Comparison of ENCODE assay signal across 17 mouse cellular contexts in genomic region chr1:75253029-75253428, GRCm38 (mm10). TPM values are rescaled to one million over a fixed set of nuclear protein-coding genes. Genes with fewer than 3 reads are reported as not detected.
DNase-seq lines count a peak whose midpoint lies in the region; ATAC-seq and TF ChIP-seq lines count a peak whose summit lies in the region.
"Had no signal": no experiment of that assay in that cellular context is flagged by ENCODE, and none has a peak within 500 bp of the region (broad histone marks: within the 10 kb centered on the region; RNA-seq: fewer than 3 reads in every experiment).

No protein-coding gene starts in this region.

- H3K4me3 ChIP-seq in intestine, postnatal 0 days (ENCODE audit: low read depth, low read length), result no peak overlapping the region
- H3K4me3 ChIP-seq in intestine, embryonic 15.5 days (replicated peaks), result no peak overlapping the region
- H3K4me3 ChIP-seq: heart, embryonic 15.5 days; kidney, embryonic 15.5 days; limb, embryonic 12.5 days; neural tube, embryonic 15.5 days had no signal

- H3K27ac ChIP-seq in intestine, postnatal 0 days (ENCODE audit: low read depth, low read length), result no peak overlapping the region
- H3K27ac ChIP-seq in intestine, embryonic 15.5 days, result no peak overlapping the region
- H3K27ac ChIP-seq: heart, embryonic 15.5 days; hindbrain, embryonic 14.5 days; kidney, embryonic 15.5 days; limb, embryonic 12.5 days; neural tube, embryonic 15.5 days had no signal

- no peaks in the 10 kb centered on the region for H3K36me3 ChIP-seq in intestine, postnatal 0 days (ENCODE audit: control insufficient read depth, insufficient read depth)
- H3K36me3 ChIP-seq in intestine, embryonic 15.5 days, result no peaks in the 10 kb centered on the region
- H3K36me3 ChIP-seq: heart, embryonic 15.5 days; kidney, embryonic 15.5 days; limb, embryonic 12.5 days had no signal

- no peak overlapping the region for H3K4me2 ChIP-seq in intestine, postnatal 0 days (replicated peaks; ENCODE audit: low read depth)
- no peak overlapping the region for H3K4me2 ChIP-seq in intestine, embryonic 15.5 days (replicated peaks)
- H3K4me2 ChIP-seq: heart, embryonic 15.5 days; hindbrain, embryonic 14.5 days; kidney, embryonic 15.5 days; limb, embryonic 12.5 days; neural tube, embryonic 15.5 days had no signal

- DNase-seq in thymus, postnatal 14 days, result peak; percentile 27
- DNase-seq in thymus, postnatal 25 days, result no peak
- DNase-seq in cerebellum, adult 9-11 months, result peak; percentile 65
- DNase-seq in testis, postnatal 10 days (ENCODE audit: low spot score), result peak; percentile 50
- DNase-seq in ovary, postnatal 10 days (ENCODE audit: low spot score), result no peak
- DNase-seq: gastrocnemius, postnatal 14 days; layer of hippocampus, adult 9-11 months; lung, postnatal 36 days had no signal

- no peak for ATAC-seq in intestine, postnatal 0 days
- ATAC-seq in intestine, embryonic 15.5 days, result no peak
- ATAC-seq: forebrain, embryonic 16.5 days; midbrain, embryonic 16.5 days had no signal

- H3K27me3 ChIP-seq in intestine, postnatal 0 days (replicated peaks; ENCODE audit: control insufficient read depth, insufficient read depth, low read length), result no peaks in the 10 kb centered on the region
- H3K27me3 ChIP-seq in intestine, embryonic 15.5 days (replicated peaks), result peaks cover 7% of the 10 kb centered on the region; the same call in 1 of the 2 replicates
- H3K27me3 ChIP-seq: heart, embryonic 15.5 days had no signal

- no peaks in the 10 kb centered on the region for H3K4me1 ChIP-seq in intestine, postnatal 0 days (replicated peaks; ENCODE audit: control insufficient read depth, insufficient read depth, low read length)
- H3K4me1 ChIP-seq in intestine, embryonic 15.5 days (replicated peaks), result peaks cover 8% of the 10 kb centered on the region

- no peaks in the 10 kb centered on the region for H3K9me3 ChIP-seq in intestine, postnatal 0 days (ENCODE audit: control insufficient read depth)
- H3K9me3 ChIP-seq in intestine, embryonic 15.5 days, result no peaks in the 10 kb centered on the region
- H3K9me3 ChIP-seq: heart, embryonic 15.5 days; kidney, embryonic 15.5 days; limb, embryonic 12.5 days; neural tube, embryonic 15.5 days had no signal

- H3K9ac ChIP-seq in intestine, postnatal 0 days (ENCODE audit: low read depth, low read length), result no peak overlapping the region
- no peak overlapping the region for H3K9ac ChIP-seq in intestine, embryonic 15.5 days
- H3K9ac ChIP-seq: heart, embryonic 15.5 days; hindbrain, embryonic 14.5 days; kidney, embryonic 15.5 days; limb, embryonic 12.5 days; neural tube, embryonic 15.5 days had no signal

- 80% methylated on average over 16 of the region's 16 CpGs for WGBS in intestine, postnatal 0 days
- WGBS in intestine, embryonic 15.5 days, result 80% methylated on average over 16 of the region's 16 CpGs

- TF ChIP-seq CTCF in intestine, postnatal 0 days (IDR thresholded peaks at IDR 0.05; ENCODE audit: low read depth), result peak; percentile 32

RNA-seq across cellular contexts. Expression of gene Ptprn, which starts 11.3 kb away (rescaled TPM):
- 3.0 TPM in 2 replicates for polyA plus RNA-seq in intestine, postnatal 0 days (2015; fragmentation: Nextera tagmentation; extraction: Ambion mirVana)
- polyA plus RNA-seq in intestine, embryonic 15.5 days (2015; fragmentation: Nextera tagmentation; extraction: Ambion mirVana), result 3.2 and 3.6 TPM in 2 replicates

RNA-seq across cellular contexts. Expression of gene Dnajb2, which starts 16.8 kb away (rescaled TPM):
- 10.9 and 11.4 TPM in 2 replicates for polyA plus RNA-seq in intestine, postnatal 0 days (2015; fragmentation: Nextera tagmentation; extraction: Ambion mirVana)
- polyA plus RNA-seq in intestine, embryonic 15.5 days (2015; fragmentation: Nextera tagmentation; extraction: Ambion mirVana), result 25.5 and 26.2 TPM in 2 replicates

RNA-seq across cellular contexts. Expression of gene A630095N17Rik, which starts 21.1 kb away (rescaled TPM):
- polyA plus RNA-seq in intestine, postnatal 0 days (2015; fragmentation: Nextera tagmentation; extraction: Ambion mirVana), result not detected in 2 replicates
- polyA plus RNA-seq in intestine, embryonic 15.5 days (2015; fragmentation: Nextera tagmentation; extraction: Ambion mirVana), result not detected in 2 replicates
- polyA plus RNA-seq: forebrain, embryonic 16.5 days; heart, embryonic 15.5 days; hindbrain, embryonic 14.5 days; kidney, embryonic 15.5 days; limb, embryonic 12.5 days; midbrain, embryonic 16.5 days; neural tube, embryonic 15.5 days had no signal

RNA-seq across cellular contexts. Expression of gene Resp18, which starts 25.2 kb away (rescaled TPM):
- 12.9 and 15.9 TPM in 2 replicates for polyA plus RNA-seq in intestine, postnatal 0 days (2015; fragmentation: Nextera tagmentation; extraction: Ambion mirVana)
- 12.7 and 13.8 TPM in 2 replicates for polyA plus RNA-seq in intestine, embryonic 15.5 days (2015; fragmentation: Nextera tagmentation; extraction: Ambion mirVana)

RNA-seq across cellular contexts. Expression of gene Tuba4a, which starts 33.4 kb away (rescaled TPM):
- 113 and 119 TPM in 2 replicates for polyA plus RNA-seq in intestine, postnatal 0 days (2015; fragmentation: Nextera tagmentation; extraction: Ambion mirVana)
- polyA plus RNA-seq in intestine, embryonic 15.5 days (2015; fragmentation: Nextera tagmentation; extraction: Ambion mirVana), result 122 and 131 TPM in 2 replicates

Comparison
In these comparisons a context has a peak if more than half of its experiments do, and no peak if none do; other contexts are left out.
1. DNase-seq: peak in thymus, postnatal 14 days (single experiment), cerebellum, adult 9-11 months (single experiment) and testis, postnatal 10 days (single experiment); none in thymus, postnatal 25 days (single experiment) and ovary, postnatal 10 days (single experiment).